Mouse (Mus musculus): Measurements from ENCODE around the gene Kif14. TPM values are rescaled to one million over a fixed set of nuclear protein-coding genes. Genes with fewer than 3 reads are reported as not detected.

Gene Kif14
- polyA plus RNA-seq, 1 experiment from 2014 or later, result 8.9 TPM

DNA sequence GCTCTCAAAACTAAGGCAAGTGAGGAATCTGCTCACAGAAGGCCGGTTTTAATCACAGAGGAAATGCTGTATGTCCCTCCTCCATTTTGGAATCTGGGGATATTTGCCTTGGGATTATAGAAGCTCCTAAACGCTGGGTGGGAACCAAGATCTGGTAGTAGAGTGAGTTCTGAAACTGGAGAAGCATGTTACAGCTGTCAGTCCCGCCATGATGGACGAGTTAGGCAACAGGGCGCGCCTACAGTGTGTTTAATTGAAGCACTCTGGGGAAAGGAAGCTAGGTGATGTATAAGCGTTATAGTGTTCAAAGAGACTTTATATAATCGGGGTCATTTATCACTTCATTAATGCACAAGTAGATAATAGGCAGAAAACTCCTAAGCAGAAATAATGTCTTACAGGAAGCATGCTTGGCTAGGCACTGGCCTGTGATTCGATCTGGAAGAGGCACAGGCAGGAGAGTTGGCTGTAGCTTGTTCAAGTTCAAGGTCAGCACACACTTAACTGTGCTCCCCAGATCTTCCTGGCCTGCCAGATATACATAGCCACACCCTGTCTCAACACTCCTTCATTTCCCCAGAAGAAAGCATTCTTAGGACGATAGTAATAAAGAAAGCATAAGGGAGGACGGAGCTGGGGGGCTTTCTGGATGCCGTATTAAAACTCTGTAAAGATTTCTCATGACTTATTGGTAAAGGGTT, 21.4 kb upstream of the Kif14 start:
- Histone ChIP-seq H3K4me1 (ENCODE audit: control insufficient read depth, insufficient read depth, low read length) (no peaks in the 10 kb centered on the region), H3K27ac (replicated peaks; ENCODE audit: low read depth, low read length) (no peak overlapping the region), H3K36me3 (replicated peaks; ENCODE audit: control insufficient read depth, insufficient read depth, low read depth, low read length) (no peaks in the 10 kb centered on the region), H3K4me3 (ENCODE audit: low read depth, low read length) (no peak overlapping the region), H3K4me2 (ENCODE audit: low read depth, low read length) (no peak overlapping the region), H3K27me3 (ENCODE audit: control insufficient read depth, insufficient read depth, low read length) (no peaks in the 10 kb centered on the region), H3K9me3 (replicated peaks; ENCODE audit: control insufficient read depth, low read length) (no peaks in the 10 kb centered on the region), H3K9ac (replicated peaks; ENCODE audit: low read length) (no peak overlapping the region)
- WGBS, result 81% methylated on average over 12 of the region's 12 CpGs
- ATAC-seq (replicated peaks; ENCODE audit: insufficient number of reproducible peaks, low FRiP score, low TSS enrichment, low read depth) (no peak), DNase-seq (ENCODE audit: low spot score) (no peak)

- no peak for DNase-seq (ENCODE audit: low spot score)
- no peak overlapping the region for H3K27ac ChIP-seq (replicated peaks; ENCODE audit: low read depth, low read length)
- no peak overlapping the region for H3K4me2 ChIP-seq (ENCODE audit: low read depth, low read length)
- no peak for ATAC-seq (replicated peaks; ENCODE audit: insufficient number of reproducible peaks, low FRiP score, low TSS enrichment, low read depth)
- 76% methylated on average over 10 of the region's 10 CpGs for WGBS
- no peak overlapping the region for H3K4me3 ChIP-seq (ENCODE audit: low read depth, low read length)
- no peaks in the 10 kb centered on the region for H3K9me3 ChIP-seq (replicated peaks; ENCODE audit: control insufficient read depth, low read length)
- H3K36me3 ChIP-seq (replicated peaks; ENCODE audit: control insufficient read depth, insufficient read depth, low read depth, low read length), result no peaks in the 10 kb centered on the region
- no peaks in the 10 kb centered on the region for H3K4me1 ChIP-seq (ENCODE audit: control insufficient read depth, insufficient read depth, low read length)
- H3K27me3 ChIP-seq (ENCODE audit: control insufficient read depth, insufficient read depth, low read length), result no peaks in the 10 kb centered on the region
- no peak overlapping the region for H3K9ac ChIP-seq (replicated peaks; ENCODE audit: low read length)
Observed at GRCm38 (mm10) chr1:136446933-136447332, 19.2 kb upstream of the Kif14 start.

DNA sequence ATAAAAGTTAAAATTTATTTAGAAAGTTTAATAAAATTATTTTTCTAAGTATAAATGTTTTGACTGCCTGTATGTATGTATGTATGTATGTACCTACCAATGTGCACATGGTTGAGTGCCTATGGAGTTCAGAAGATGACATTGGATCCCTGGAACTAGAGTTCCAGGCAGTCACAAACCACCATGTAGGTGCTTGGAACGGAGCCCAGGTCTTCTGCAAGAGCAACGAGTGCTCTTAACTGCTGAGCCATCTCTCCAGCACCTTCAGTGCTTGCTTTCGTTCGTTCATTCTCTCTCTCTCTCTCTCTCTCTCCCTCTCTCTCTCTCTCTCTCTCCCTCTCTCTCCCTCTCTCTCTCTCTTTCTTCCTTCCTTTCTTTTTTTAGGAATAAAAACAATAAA, 18.8 kb upstream of the Kif14 start:
- H3K4me1 ChIP-seq (ENCODE audit: control insufficient read depth, insufficient read depth, low read length), result no peaks in the 10 kb centered on the region
- no peaks in the 10 kb centered on the region for H3K27me3 ChIP-seq (ENCODE audit: control insufficient read depth, insufficient read depth, low read length)
- H3K4me2 ChIP-seq (ENCODE audit: low read depth, low read length), result no peak overlapping the region
- H3K9me3 ChIP-seq (replicated peaks; ENCODE audit: control insufficient read depth, low read length), result no peaks in the 10 kb centered on the region
- 81% methylated on average over 4 of the region's 4 CpGs for WGBS
- H3K36me3 ChIP-seq (replicated peaks; ENCODE audit: control insufficient read depth, insufficient read depth, low read depth, low read length), result no peaks in the 10 kb centered on the region
- H3K9ac ChIP-seq (replicated peaks; ENCODE audit: low read length), result no peak overlapping the region
- no peak overlapping the region for H3K4me3 ChIP-seq (ENCODE audit: low read depth, low read length)
- DNase-seq (ENCODE audit: low spot score), result no peak
- no peak overlapping the region for H3K27ac ChIP-seq (replicated peaks; ENCODE audit: low read depth, low read length)
- ATAC-seq (replicated peaks; ENCODE audit: insufficient number of reproducible peaks, low FRiP score, low TSS enrichment, low read depth), result no peak

- Histone ChIP-seq H3K4me1 (ENCODE audit: control insufficient read depth, insufficient read depth, low read length) (no peaks in the 10 kb centered on the region), H3K27ac (replicated peaks; ENCODE audit: low read depth, low read length) (no peak overlapping the region), H3K4me2 (ENCODE audit: low read depth, low read length) (no peak overlapping the region), H3K27me3 (ENCODE audit: control insufficient read depth, insufficient read depth, low read length) (no peaks in the 10 kb centered on the region), H3K9me3 (replicated peaks; ENCODE audit: control insufficient read depth, low read length) (no peaks in the 10 kb centered on the region), H3K9ac (replicated peaks; ENCODE audit: low read length) (no peak overlapping the region), H3K4me3 (ENCODE audit: low read depth, low read length) (no peak overlapping the region), H3K36me3 (replicated peaks; ENCODE audit: control insufficient read depth, insufficient read depth, low read depth, low read length) (no peaks in the 10 kb centered on the region)
- WGBS, result 88% methylated on average over 6 of the region's 6 CpGs
- DNase-seq (ENCODE audit: low spot score) (no peak), ATAC-seq (replicated peaks; ENCODE audit: insufficient number of reproducible peaks, low FRiP score, low TSS enrichment, low read depth) (no peak)
Observed at GRCm38 (mm10) chr1:136449541-136449940, 16.6 kb upstream of the Kif14 start.

DNA sequence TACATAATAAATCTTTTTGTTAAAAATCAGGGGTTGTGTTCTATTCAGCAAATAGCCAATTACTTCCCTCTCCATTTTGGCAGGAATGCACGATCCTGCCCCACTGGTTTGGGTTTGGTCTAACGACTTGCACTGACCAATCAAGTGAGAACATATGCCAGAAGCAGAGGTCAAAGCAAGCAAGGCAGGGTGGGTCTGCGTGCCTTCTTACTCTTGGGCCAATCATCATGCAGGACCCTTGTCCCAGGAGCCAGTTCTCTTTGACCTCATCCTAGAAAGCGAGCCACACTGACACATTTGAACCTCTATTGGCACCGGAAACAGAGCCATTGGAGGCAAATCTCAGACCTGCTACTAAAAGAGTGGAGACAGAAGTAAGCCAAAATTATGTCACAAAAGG, 15.9 kb upstream of the Kif14 start:
- DNase-seq (ENCODE audit: low spot score) (no peak), ATAC-seq (replicated peaks; ENCODE audit: insufficient number of reproducible peaks, low FRiP score, low TSS enrichment, low read depth) (no peak)
- H3K4me3 ChIP-seq (ENCODE audit: low read depth, low read length), result no peak overlapping the region
- no peak overlapping the region for H3K27ac ChIP-seq (replicated peaks; ENCODE audit: low read depth, low read length)
- H3K36me3 ChIP-seq (replicated peaks; ENCODE audit: control insufficient read depth, insufficient read depth, low read depth, low read length), result no peaks in the 10 kb centered on the region
- no peaks in the 10 kb centered on the region for H3K9me3 ChIP-seq (replicated peaks; ENCODE audit: control insufficient read depth, low read length)
- no peaks in the 10 kb centered on the region for H3K4me1 ChIP-seq (ENCODE audit: control insufficient read depth, insufficient read depth, low read length)
- no peak overlapping the region for H3K4me2 ChIP-seq (ENCODE audit: low read depth, low read length)
- no peak overlapping the region for H3K9ac ChIP-seq (replicated peaks; ENCODE audit: low read length)
- 76% methylated on average over 5 of the region's 5 CpGs for WGBS
- H3K27me3 ChIP-seq (ENCODE audit: control insufficient read depth, insufficient read depth, low read length), result no peaks in the 10 kb centered on the region

DNA sequence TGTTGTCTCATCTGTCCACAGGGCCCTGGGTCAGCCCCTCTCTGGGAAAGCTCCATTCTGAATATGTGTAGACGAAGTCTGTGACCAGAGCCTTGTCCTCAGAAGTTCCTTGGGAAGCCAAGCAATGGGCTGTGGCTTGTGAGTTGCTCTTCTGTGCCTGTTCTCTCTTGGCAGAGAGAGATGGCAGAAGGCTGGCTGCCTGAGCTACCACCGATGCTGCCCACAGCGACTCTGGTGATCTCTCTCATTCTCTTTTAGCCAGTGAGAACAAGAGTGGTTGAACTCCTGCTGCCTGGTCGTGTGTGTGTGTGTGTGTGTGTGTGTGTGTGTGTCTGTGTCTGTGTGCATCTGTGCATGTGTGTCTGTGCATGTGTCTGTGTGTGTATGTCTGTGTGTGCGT, 13.7 kb upstream of the Kif14 start:
- DNase-seq (ENCODE audit: low spot score) (no peak), ATAC-seq (replicated peaks; ENCODE audit: insufficient number of reproducible peaks, low FRiP score, low TSS enrichment, low read depth) (no peak)
- no peak overlapping the region for H3K9ac ChIP-seq (replicated peaks; ENCODE audit: low read length)
- no peak overlapping the region for H3K27ac ChIP-seq (replicated peaks; ENCODE audit: low read depth, low read length)
- H3K9me3 ChIP-seq (replicated peaks; ENCODE audit: control insufficient read depth, low read length), result no peaks in the 10 kb centered on the region
- H3K4me1 ChIP-seq (ENCODE audit: control insufficient read depth, insufficient read depth, low read length), result no peaks in the 10 kb centered on the region
- no peak overlapping the region for H3K4me2 ChIP-seq (ENCODE audit: low read depth, low read length)
- no peaks in the 10 kb centered on the region for H3K36me3 ChIP-seq (replicated peaks; ENCODE audit: control insufficient read depth, insufficient read depth, low read depth, low read length)
- no peak overlapping the region for H3K4me3 ChIP-seq (ENCODE audit: low read depth, low read length)
- 69% methylated on average over 5 of the region's 5 CpGs for WGBS
- no peaks in the 10 kb centered on the region for H3K27me3 ChIP-seq (ENCODE audit: control insufficient read depth, insufficient read depth, low read length)

GRCm38 (mm10) chr1:136455756-136456585, 10.2 kb upstream of the Kif14 start:
- WGBS, result 62% methylated on average over 17 of the region's 17 CpGs
- Histone ChIP-seq H3K36me3 (replicated peaks; ENCODE audit: control insufficient read depth, insufficient read depth, low read depth, low read length) (no peaks in the 10 kb centered on the region), H3K27me3 (ENCODE audit: control insufficient read depth, insufficient read depth, low read length) (no peaks in the 10 kb centered on the region), H3K27ac (replicated peaks; ENCODE audit: low read depth, low read length) (no peak overlapping the region), H3K4me3 (ENCODE audit: low read depth, low read length) (no peak overlapping the region), H3K9me3 (replicated peaks; ENCODE audit: control insufficient read depth, low read length) (no peaks in the 10 kb centered on the region), H3K9ac (replicated peaks; ENCODE audit: low read length) (no peak overlapping the region), H3K4me1 (ENCODE audit: control insufficient read depth, insufficient read depth, low read length) (no peaks in the 10 kb centered on the region), H3K4me2 (ENCODE audit: low read depth, low read length) (no peak overlapping the region)
- DNase-seq (ENCODE audit: low spot score) (peak; percentile 19), ATAC-seq (replicated peaks; ENCODE audit: insufficient number of reproducible peaks, low FRiP score, low TSS enrichment, low read depth) (no peak)

DNA sequence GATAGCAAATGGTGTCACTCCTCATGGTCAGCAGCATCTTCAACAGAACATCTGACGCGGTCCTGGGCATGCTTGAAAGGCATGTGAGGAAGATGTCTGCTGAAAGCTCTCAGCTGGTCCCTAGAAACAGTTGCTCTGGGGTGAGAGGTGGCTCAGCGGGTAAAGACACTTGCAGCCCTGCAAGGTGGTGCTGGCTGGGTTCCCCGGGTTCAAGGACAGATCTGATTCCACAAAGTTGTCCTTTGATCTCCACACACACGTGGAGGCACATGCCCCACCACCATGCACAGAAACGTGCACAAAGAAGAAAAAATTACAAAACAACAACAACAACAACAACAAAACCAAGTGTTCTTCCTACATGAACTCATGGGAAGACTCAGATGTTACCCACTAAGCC, 9.4 kb upstream of the Kif14 start:
- Histone ChIP-seq H3K36me3 (replicated peaks; ENCODE audit: control insufficient read depth, insufficient read depth, low read depth, low read length) (no peaks in the 10 kb centered on the region), H3K9ac (replicated peaks; ENCODE audit: low read length) (no peak overlapping the region), H3K4me3 (ENCODE audit: low read depth, low read length) (no peak overlapping the region), H3K27ac (replicated peaks; ENCODE audit: low read depth, low read length) (no peak overlapping the region), H3K4me1 (ENCODE audit: control insufficient read depth, insufficient read depth, low read length) (no peaks in the 10 kb centered on the region), H3K27me3 (ENCODE audit: control insufficient read depth, insufficient read depth, low read length) (no peaks in the 10 kb centered on the region), H3K9me3 (replicated peaks; ENCODE audit: control insufficient read depth, low read length) (no peaks in the 10 kb centered on the region), H3K4me2 (ENCODE audit: low read depth, low read length) (no peak overlapping the region)
- no peak for ATAC-seq (replicated peaks; ENCODE audit: insufficient number of reproducible peaks, low FRiP score, low TSS enrichment, low read depth)
- no peak for DNase-seq (ENCODE audit: low spot score)
- 76% methylated on average over 6 of the region's 6 CpGs for WGBS

Measured in embryonic facial prominence, embryonic 11.5 days (tissue).